Mouse (Mus musculus) cerebellum, postnatal 4 days (tissue): ENCODE measurements around the gene Cd36.
"Not testable (repeated sequence)": the region's sequence is repeated elsewhere in the genome, so short reads cannot be mapped to it uniquely, and the experiment has no call there.

Experiments used
- DNase-seq, 2 experiments: peaks; one replicate each; pipeline ENCODE4 v3.0.0; 2022; ENCODE audit warnings: low spot score in 2 of 2, mixed read lengths in 1 of 2

Gene Cd36

GRCm38 (mm10) chr5:17888598-17888997 lies at the start of gene Cd36:
Cd36 (minus strand) TSS chr5:17888801.
- DNase-seq, result no peak

- no peak for DNase-seq
Measured at GRCm38 (mm10) chr5:17934501-17934900, 45.9 kb upstream of the Cd36 start.

- not testable (repeated sequence) for DNase-seq
Measured at GRCm38 (mm10) chr5:17931588-17931987, 43.0 kb upstream of the Cd36 start.

GRCm38 (mm10) chr5:17929006-17929567 lies 40.5 kb upstream of the Cd36 start:
- no peak for DNase-seq

- DNase-seq, result no peak
Measured at GRCm38 (mm10) chr5:17928471-17928870, 39.9 kb upstream of the Cd36 start.

- no peak for DNase-seq
Measured at GRCm38 (mm10) chr5:17924085-17924518, 35.5 kb upstream of the Cd36 start.

- no peak for DNase-seq
Measured at GRCm38 (mm10) chr5:17923648-17924047, 35.0 kb upstream of the Cd36 start.

GRCm38 (mm10) chr5:17918966-17919365 lies 30.4 kb upstream of the Cd36 start:
- no peak for DNase-seq

GRCm38 (mm10) chr5:17904766-17905165 lies 16.2 kb upstream of the Cd36 start:
- no peak for DNase-seq

- no peak for DNase-seq
Measured at GRCm38 (mm10) chr5:17898948-17899347, 10.3 kb upstream of the Cd36 start.

- not testable (repeated sequence) for DNase-seq
Measured at GRCm38 (mm10) chr5:17897641-17898040, 9.0 kb upstream of the Cd36 start.

GRCm38 (mm10) chr5:17893577-17894172 lies 5.1 kb upstream of the Cd36 start:
- no peak for DNase-seq

- no peak for DNase-seq
Measured at GRCm38 (mm10) chr5:17889291-17889690, 690 bp upstream of the Cd36 start.

- DNase-seq, result no peak
Measured at GRCm38 (mm10) chr5:17886377-17886776, 2.2 kb downstream of the Cd36 start.

- DNase-seq, result no peak
Measured at GRCm38 (mm10) chr5:17883357-17883875, 5.2 kb downstream of the Cd36 start.

- no peak for DNase-seq
Measured at GRCm38 (mm10) chr5:17881542-17881896, 7.1 kb downstream of the Cd36 start.

GRCm38 (mm10) chr5:17880799-17881541 lies 7.6 kb downstream of the Cd36 start:
- no peak for DNase-seq

- no peak for DNase-seq
Measured at GRCm38 (mm10) chr5:17879924-17880323, 8.7 kb downstream of the Cd36 start.

GRCm38 (mm10) chr5:17877044-17877443 lies 11.6 kb downstream of the Cd36 start:
- DNase-seq, result no peak

- DNase-seq, result no peak
Measured at GRCm38 (mm10) chr5:17876637-17877036, 12.0 kb downstream of the Cd36 start.

- no peak for DNase-seq
Measured at GRCm38 (mm10) chr5:17874335-17874734, 14.3 kb downstream of the Cd36 start.

GRCm38 (mm10) chr5:17865432-17865831 lies 23.2 kb downstream of the Cd36 start:
- DNase-seq, result no peak

GRCm38 (mm10) chr5:17863085-17863484 lies 25.5 kb downstream of the Cd36 start:
- DNase-seq, result no peak
